Mouse (Mus musculus) heart, adult 2 months (tissue): ENCODE data around the gene Slc16a3. TPM values are rescaled to one million over a fixed set of nuclear protein-coding genes. Genes with fewer than 3 reads are reported as not detected.

Source experiments
- DNase-seq, 2 experiments: peaks; one replicate each; pipeline ENCODE4 v3.0.0; 2021
- H3K27ac ChIP-seq: fragments of 200-600 bp; 2 replicates; pipeline ENCODE4 v1.8.1; 2022
- H3K27me3 ChIP-seq: fragments of 200-500 bp; 2 replicates; pipeline ENCODE4 v1.6.1; 2012; ENCODE audit warnings: mild to moderate bottlenecking, low read length, inconsistent platforms, mixed read lengths; ENCODE audit not compliant: control insufficient read depth, insufficient read depth
- H3K36me3 ChIP-seq: fragments of 200-500 bp; 2 replicates; pipeline ENCODE4 v1.6.1; 2012; ENCODE audit warnings: low read length, inconsistent platforms; ENCODE audit not compliant: control insufficient read depth, insufficient read depth
- H3K4me1 ChIP-seq: fragments of 200-500 bp; 2 replicates; pipeline ENCODE4 v1.6.1; 2011; ENCODE audit warnings: low read length; ENCODE audit not compliant: control insufficient read depth, insufficient read depth
- H3K4me3 ChIP-seq: fragments of 200-600 bp; 2 replicates; pipeline ENCODE4 v1.8.1; 2022
- H3K79me2 ChIP-seq: fragments of 200-500 bp; replicated peaks from 2 replicates; pipeline ENCODE4 v1.6.1; 2012; ENCODE audit warnings: mild to moderate bottlenecking, inconsistent platforms, low read length, moderate library complexity, mixed read lengths; ENCODE audit not compliant: control insufficient read depth, insufficient read depth
- H3K9ac ChIP-seq: fragments of 200-500 bp; 2 replicates; pipeline ENCODE4 v1.6.1; 2012; ENCODE audit warnings: low read depth, mild to moderate bottlenecking, control low read depth, inconsistent platforms, low read length, mixed read lengths
- CTCF ChIP-seq: fragments of 200-600 bp; IDR thresholded peaks from 2 replicates; pipeline ENCODE4 v1.8.1; 2022; ENCODE audit warnings: antibody characterized with exemption, mild to moderate bottlenecking, moderate library complexity
- EP300 ChIP-seq: fragments of 200-500 bp; IDR thresholded peaks from 2 replicates; pipeline ENCODE4 v1.6.1; 2011; ENCODE audit warnings: low read depth, low read length, control low read depth; ENCODE audit not compliant: insufficient read depth
- POLR2A ChIP-seq: fragments of 200-500 bp; IDR thresholded peaks from 2 replicates; pipeline ENCODE4 v1.6.1; 2011; ENCODE audit warnings: mild to moderate bottlenecking, low read depth, low read length, control low read depth; ENCODE audit not compliant: insufficient read depth
- WGBS: fragments of 180-500 bp; shearing (Covaris S2); methylation state at CpG from one replicate; pipeline ENCODE4 v1.1.7; 2018; 5-methylcytosine and 5-hydroxymethylcytosine counted together
- intact Hi-C: fragments of 180-260 bp; cut with DNase I; formaldehyde crosslinking; loops from one replicate; pipeline ENCODE4 v1.15.1; 2025
- polyA plus RNA-seq: library from polyadenylated mRNA; depleted of rRNA; stranded (reverse); fragments of >200 nt; gene quantifications from 2 replicates; pipeline ENCODE4 v1.2.3, GENCODE M21; 2012
- total RNA-seq, 2 experiments: library from RNA; stranded (reverse); gene quantifications; 2 replicates each; pipeline ENCODE4 v1.2.3; 2021

Slc16a3 gene
- total and polyA plus RNA-seq, 3 experiments, result 1.2 to 4.0 (median 1.3) TPM

DNA sequence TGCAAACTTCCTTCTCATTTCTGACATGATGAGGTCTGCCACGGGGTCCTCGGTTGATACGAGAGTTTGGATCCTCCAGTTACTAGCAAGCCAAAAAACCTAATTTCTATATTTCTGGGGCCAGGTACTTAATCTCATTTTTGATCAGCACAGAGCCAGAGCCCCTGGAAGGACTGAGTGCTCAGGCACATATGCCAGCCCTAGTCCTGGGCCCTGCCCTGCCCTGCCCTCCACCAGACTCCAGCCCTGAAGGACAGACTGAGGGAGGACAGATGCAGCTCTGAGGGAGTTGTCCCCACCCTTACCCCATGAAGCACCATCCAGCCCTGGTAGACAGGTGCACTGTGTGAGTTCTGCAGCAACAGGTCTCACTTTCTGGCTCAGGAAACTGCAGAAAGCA is 43.7 kb upstream of the Slc16a3 start:
- no peaks in the 10 kb centered on the region for H3K27me3 ChIP-seq

DNA sequence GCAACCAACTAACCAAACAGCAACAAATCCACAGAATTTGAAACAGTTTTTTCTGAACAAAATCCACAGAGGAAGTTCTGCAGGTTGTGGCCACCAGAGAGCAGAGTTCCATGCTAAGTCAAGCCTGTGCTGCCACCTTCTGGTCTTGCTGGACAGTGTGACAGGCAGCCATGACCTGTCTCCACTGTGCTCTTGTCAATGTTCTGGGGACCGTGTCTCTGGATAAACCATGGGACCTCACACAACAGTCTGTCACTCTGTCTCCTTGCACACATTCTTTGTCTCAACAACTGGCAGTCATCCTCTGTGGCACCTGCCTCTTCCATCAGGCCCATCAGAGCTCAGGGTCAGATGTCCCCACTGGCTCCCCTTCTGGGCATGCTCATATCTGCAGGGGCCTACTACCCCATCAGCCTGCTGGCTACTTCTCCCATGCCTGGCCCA is 42.8 kb upstream of the Slc16a3 start:
- intact Hi-C loops, result loop anchor here (1.0 to 2.0 kb wide), 2 partner anchors 135 to 185 kb away; no protein-coding TSS in a partner anchor
- peak; percentile 71 to 73 for DNase-seq
- peak; percentile 92 for TF ChIP-seq EP300
- no peak for TF ChIP-seq POLR2A
- TF ChIP-seq CTCF, result peak; percentile 97; the same call in 1 of the 2 replicates
- no peaks in the 10 kb centered on the region for H3K79me2 ChIP-seq
- H3K27ac ChIP-seq, result no peak overlapping the region
- WGBS, result 4% methylated on average over 1 of the region's 1 CpGs
- H3K4me1 ChIP-seq, result peaks cover 2% of the 10 kb centered on the region; the same call in 1 of the 2 replicates
- H3K4me3 ChIP-seq, result no peak overlapping the region
- no peaks in the 10 kb centered on the region for H3K27me3 ChIP-seq
- H3K9ac ChIP-seq, result no peak overlapping the region
- no peaks in the 10 kb centered on the region for H3K36me3 ChIP-seq

More for the DNA sequence above, 43.7 kb upstream of the Slc16a3 start:
- intact Hi-C loops, result loop anchor here (2.0 kb wide), 1 partner anchor 136 kb away; no protein-coding TSS in a partner anchor
- no peak for DNase-seq
- Histone ChIP-seq H3K79me2 (no peaks in the 10 kb centered on the region), H3K36me3 (no peaks in the 10 kb centered on the region), H3K9ac (no peak overlapping the region), H3K4me1 (peaks cover 2% of the 10 kb centered on the region; the same call in 1 of the 2 replicates), H3K27ac (no peak overlapping the region), H3K4me3 (no peak overlapping the region)
- TF ChIP-seq EP300 (no peak), CTCF (no peak), POLR2A (no peak)
- 98% methylated on average over 3 of the region's 3 CpGs for WGBS

DNA sequence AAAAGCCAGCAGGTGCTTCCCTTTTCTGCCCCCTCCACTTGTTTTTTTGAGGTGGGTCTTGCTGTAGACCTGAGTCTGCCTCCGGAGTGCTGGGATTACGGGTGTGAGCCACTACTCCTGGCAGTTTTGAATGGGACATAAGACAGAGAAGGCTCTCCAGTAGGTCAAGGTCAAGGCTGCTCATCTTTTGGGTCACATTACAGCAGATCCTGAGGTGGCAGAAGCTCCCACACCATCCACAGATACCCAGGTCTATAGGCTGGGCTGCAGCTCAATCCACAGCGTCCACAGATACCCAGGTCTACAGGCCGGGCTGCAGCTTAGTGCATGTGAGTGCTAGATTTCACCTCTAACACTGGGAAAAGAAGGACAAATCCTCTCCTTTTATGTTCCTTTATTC is 34.5 kb upstream of the Slc16a3 start:
- intact Hi-C loops, result no loop called here
- H3K79me2 ChIP-seq, result no peaks in the 10 kb centered on the region
- H3K4me1 ChIP-seq, result no peaks in the 10 kb centered on the region
- TF ChIP-seq CTCF, result no peak
- no peak for TF ChIP-seq POLR2A
- no peak for TF ChIP-seq EP300
- H3K27ac ChIP-seq, result no peak overlapping the region
- no peak overlapping the region for H3K4me3 ChIP-seq
- H3K9ac ChIP-seq, result no peak overlapping the region
- H3K27me3 ChIP-seq, result no peaks in the 10 kb centered on the region
- WGBS, result 97% methylated on average over 4 of the region's 4 CpGs
- H3K36me3 ChIP-seq, result no peaks in the 10 kb centered on the region
- DNase-seq, result no peak

DNA sequence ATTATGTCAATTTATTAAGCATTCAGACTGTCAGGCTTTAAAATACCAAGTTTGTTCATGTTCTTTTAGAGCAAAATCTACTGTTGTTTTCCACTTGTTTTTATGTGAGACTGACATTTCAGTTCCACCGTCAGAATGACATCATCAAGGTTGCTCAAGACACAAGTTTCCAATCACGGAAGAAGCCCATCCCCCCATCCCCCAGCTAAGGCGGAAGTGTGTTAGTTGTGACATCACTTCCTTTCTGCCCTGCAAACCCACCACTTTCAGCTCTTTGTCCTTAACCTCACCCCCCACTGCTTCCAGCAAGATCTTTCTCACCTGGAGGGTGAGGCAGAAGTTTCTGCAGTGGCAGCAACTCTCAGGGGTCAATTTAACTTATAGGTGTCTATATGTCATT is 31.8 kb upstream of the Slc16a3 start:
- no peak overlapping the region for H3K27ac ChIP-seq
- H3K9ac ChIP-seq, result no peak overlapping the region
- TF ChIP-seq EP300, result no peak
- TF ChIP-seq CTCF, result no peak
- TF ChIP-seq POLR2A, result no peak
- intact Hi-C loops, result no loop called here
- 38% methylated on average over 3 of the region's 3 CpGs for WGBS
- H3K79me2 ChIP-seq, result no peaks in the 10 kb centered on the region
- no peak overlapping the region for H3K4me3 ChIP-seq
- H3K27me3 ChIP-seq, result no peaks in the 10 kb centered on the region
- no peaks in the 10 kb centered on the region for H3K4me1 ChIP-seq
- DNase-seq, result no peak
- no peaks in the 10 kb centered on the region; the same call in 1 of the 2 replicates for H3K36me3 ChIP-seq

DNA sequence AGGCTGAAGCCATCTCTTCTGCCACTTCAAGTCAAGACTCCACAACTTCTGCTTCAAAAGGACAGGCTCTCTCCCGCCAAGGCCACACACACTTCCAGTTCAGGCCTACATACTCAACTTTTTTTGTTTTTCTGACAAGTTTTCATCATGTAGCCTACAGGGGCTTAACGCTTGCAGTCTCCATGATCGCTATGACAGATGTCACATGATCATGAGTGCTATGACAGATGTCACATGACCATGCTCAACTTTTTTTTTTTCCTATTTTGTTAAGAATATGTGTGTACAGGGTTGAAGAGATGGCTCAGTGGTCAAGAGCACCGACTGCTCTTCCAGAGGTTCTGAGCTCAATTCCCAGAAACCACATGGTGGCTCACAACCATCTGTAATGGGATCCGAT is 30.5 kb upstream of the Slc16a3 start:
- no peaks in the 10 kb centered on the region; the same call in 1 of the 2 replicates for H3K36me3 ChIP-seq

DNA sequence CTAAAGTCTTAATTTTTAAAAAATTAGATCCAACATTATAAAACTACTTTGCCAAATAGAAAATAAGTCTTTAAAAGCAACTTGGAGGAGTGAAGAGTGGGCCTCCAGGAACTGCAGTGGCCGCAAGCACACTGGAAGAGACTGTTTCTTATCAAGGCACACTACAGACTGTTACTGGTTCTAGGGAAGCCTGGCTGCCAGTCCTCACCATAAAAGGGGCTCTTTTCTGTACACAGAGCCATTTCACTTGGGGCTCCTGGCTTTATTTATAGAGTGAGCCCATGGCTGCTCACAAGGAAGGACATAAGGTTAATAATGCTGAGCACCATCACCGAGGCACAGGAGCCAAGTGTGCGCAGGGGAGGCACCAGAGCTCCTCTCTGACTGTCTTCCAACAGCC is 25.8 kb upstream of the Slc16a3 start:
- H3K27ac ChIP-seq, result no peak overlapping the region
- DNase-seq, result no peak
- no peaks in the 10 kb centered on the region for H3K4me1 ChIP-seq
- H3K4me3 ChIP-seq, result no peak overlapping the region
- intact Hi-C loops, result no loop called here
- no peaks in the 10 kb centered on the region for H3K27me3 ChIP-seq
- 82% methylated on average over 3 of the region's 3 CpGs for WGBS
- H3K9ac ChIP-seq, result no peak overlapping the region
- H3K36me3 ChIP-seq, result no peaks in the 10 kb centered on the region; the same call in 1 of the 2 replicates
- TF ChIP-seq POLR2A (no peak), EP300 (no peak), CTCF (no peak)
- no peaks in the 10 kb centered on the region for H3K79me2 ChIP-seq

More for the DNA sequence above, 30.5 kb upstream of the Slc16a3 start:
- Histone ChIP-seq H3K27ac (no peak overlapping the region), H3K9ac (no peak overlapping the region), H3K4me3 (no peak overlapping the region), H3K4me1 (no peaks in the 10 kb centered on the region), H3K27me3 (no peaks in the 10 kb centered on the region), H3K79me2 (no peaks in the 10 kb centered on the region)
- intact Hi-C loops, result no loop called here
- 95% methylated on average over 5 of the region's 5 CpGs for WGBS
- TF ChIP-seq EP300 (no peak), POLR2A (no peak), CTCF (no peak)
- no peak for DNase-seq
